ENCODE assay signal across 1 mouse cellular context in the genomic region with DNA sequence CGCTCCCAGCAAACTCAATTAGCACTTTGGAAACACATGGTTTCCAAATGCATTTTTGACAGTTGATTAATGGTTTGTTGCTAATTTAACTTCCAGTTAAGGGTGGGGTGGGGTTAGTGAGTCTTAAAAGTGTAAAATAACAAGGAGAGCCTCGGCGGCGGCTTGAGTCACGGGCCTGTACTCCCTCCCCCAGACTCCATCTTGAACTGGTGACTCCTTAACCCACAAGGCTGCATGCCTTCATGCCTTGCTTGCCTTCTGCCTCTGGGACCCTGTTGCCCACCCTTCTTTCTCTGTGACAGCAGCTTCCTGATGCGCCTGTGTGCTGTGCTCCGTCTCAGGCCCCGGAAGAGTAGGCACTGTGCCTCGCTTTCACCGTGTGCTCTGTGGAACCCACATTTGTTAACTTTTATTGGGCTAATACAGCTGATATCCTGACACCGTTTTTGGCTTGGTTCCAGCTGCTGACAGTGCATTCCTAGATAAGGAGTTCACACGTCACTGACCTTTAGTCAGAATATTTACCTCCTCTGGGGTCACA.
TF ChIP-seq lines count a peak whose summit lies in the region.

No protein-coding gene starts in this region.

TF ChIP-seq in MEL, 35 proteins besides CTCF, POLR2A, EP300 and RAD21 (continued from another document):
- TF ChIP-seq NRF1 (IDR thresholded peaks at IDR 0.05; ENCODE audit: insufficient read depth, low read depth, low read length, poor library complexity, severe bottlenecking) (no peak), MAFK (IDR thresholded peaks at IDR 0.05; ENCODE audit: borderline replicate concordance, low read depth, low read length) (peak; percentile 94)
